Mouse (Mus musculus) megakaryocyte progenitor cell, adult 5-6 weeks (primary cell): ENCODE results near the gene Ttc6. TPM values are rescaled to one million over a fixed set of nuclear protein-coding genes. Genes with fewer than 3 reads are reported as not detected.
A peak's percentile ranks its signal among the peaks of the same experiment; 100 is the strongest.

Experiments used
- ATAC-seq: replicated peaks from 2 replicates; pipeline ENCODE4 v1.8.0; 2016; ENCODE audit warnings: mild to moderate bottlenecking, moderate TSS enrichment, inconsistent platforms; ENCODE audit not compliant: poor library complexity
- total RNA-seq, 2 experiments: library from RNA; stranded (forward) in 1 of 2; stranded (reverse) in 1 of 2; fragments of 157-497, 149-512 nt in 1 of 2; fragments of 200-1000 nt in 1 of 2; gene quantifications; 2 replicates each; pipeline versions ENCODE4 v1.2.3 to v1.2.4; 2015 to 2017

Gene Ttc6
- total RNA-seq, 2 experiments from 2014 or later, result not detected

DNA sequence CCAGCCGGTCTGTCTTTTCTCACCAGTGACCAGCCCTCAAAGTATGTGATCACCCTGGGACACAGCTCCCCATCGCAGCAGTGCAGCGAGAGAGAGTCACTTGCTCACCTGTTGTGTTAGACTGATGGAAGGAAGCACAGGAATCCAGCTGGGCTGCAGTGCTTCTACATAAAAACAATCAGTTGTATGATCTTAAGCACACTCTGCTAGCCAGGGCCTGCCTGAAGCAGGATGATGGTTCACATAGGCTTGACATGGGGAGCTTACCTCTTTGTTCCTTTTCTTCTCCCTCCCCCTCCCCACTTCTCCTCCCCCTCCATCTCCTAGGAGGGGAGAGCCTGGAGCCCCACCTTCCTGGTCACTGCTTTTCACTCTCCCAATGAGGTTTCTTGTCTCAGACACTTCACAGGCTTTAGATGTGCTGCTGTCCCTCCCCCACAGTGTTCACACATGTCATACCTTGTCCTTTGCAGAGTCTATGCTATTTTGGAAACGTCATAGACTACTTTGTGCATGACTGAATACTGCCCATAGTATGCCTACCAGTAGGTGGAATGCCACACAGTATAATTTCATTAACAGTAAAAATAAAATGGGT lies 60.2 kb downstream of the Ttc6 start:
- no peak for ATAC-seq

DNA sequence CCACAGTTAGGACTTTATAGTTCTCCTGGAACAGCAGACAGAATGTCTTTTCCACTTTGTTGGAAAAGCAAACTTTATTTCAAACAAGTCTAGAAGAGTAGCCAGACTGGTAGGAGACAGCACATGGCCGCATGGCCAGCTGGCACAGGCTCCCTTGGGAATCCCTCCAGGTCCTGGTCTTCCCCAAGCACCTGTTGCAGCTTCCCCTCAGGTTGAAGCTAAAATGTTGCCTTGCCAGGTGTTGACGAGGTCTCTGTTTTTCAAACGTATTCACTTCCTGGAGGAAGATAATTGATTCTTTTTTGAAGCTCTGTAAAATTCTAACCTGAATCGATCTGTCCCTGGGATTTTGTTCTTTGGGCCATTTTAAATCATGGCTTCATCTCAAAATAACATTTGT lies 86.1 kb downstream of the Ttc6 start:
- ATAC-seq, result no peak

DNA sequence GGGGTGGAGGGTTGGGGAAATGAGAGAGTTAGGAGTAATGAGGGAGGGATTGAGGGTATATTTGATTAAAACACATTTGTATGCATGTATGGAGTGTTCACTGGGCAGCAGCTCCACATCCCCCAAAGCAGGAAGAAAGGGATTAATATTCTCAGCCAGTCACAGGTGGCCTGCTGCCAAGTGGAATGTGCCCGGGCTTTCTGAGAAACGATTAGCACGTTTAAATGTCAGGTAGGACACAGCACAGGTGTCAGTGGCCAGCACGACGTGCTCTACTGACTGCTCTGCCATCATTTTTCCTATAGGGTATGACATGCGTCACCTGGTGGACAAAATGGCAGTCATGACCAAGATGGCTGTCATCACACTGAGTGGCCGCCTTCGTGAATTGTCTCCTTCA lies 86.8 kb downstream of the Ttc6 start:
- no peak for ATAC-seq

DNA sequence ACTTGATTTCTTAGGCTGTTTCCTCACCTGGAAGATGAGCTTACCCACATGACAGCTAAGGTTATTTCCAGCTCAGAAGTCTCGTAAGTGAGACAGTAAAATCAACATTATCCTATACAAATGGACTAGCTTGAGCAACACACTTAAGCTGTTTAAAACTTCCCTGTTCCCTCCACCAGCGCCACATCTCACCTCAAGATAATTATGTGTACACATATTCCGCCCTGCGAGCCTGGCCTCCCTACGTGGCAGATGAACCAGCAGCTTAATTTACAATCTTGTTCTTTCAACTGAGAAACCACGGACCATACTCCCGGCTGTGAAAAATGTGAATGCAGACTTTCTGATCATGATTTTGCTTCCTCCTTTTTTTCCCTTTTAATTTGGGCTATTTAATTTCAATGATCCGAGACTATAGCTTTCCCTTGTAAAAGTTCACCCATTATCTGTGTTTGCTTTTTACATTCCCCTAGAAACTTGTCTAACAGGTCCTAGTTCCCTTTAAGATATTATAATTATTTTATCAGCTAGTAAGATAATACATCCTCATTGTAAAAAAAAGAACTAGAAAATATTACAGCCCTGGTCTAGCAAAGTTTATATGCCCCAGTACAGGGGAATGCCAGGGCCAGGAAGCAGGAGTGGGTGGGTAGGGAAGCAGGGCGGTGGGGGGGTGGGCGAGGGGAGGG lies 99.2 kb downstream of the Ttc6 start:
- no peak for ATAC-seq

DNA sequence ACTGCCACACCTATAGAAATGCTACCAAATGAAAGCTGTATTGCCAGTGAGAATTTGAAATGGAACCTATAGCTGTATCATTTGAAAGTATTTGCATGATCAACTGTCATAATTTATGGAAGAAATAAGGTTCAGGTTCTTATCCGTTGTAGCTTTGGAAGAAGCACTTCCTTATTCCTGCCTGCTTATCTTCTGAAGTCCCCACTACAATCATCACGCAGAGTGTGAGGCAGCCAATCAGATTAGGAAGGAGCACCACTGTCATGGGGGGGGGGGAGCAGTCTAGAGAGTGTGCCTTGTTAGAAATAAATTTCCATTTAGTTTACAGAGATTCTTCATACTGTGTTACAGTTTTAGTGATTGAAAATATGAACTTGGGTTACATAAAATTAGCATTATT lies 108.5 kb downstream of the Ttc6 start:
- no peak for ATAC-seq

DNA sequence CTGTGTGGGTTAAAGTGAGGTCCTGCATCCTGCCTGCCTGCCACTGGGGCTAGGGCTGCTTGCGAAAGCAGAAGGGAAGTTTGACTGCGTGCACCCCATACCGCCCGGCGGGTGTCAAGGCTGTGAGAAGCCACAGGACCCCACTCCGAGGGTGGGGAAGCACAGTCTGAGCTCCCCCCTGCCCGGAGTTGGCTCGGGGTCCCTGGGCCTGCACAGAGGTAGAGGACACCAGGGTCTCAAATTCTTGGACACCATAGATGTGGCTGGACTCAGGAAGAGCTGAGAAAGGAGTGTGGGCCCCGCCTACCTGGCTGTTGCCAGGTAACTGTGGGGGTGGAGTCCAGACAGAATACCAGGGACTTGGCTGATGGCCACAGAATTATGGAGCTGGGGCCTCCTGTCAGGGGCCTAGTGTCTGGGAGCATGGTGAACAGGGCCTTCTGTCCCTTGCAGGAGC lies 121.1 kb downstream of the Ttc6 start:
- ATAC-seq, result peak; percentile 72

DNA sequence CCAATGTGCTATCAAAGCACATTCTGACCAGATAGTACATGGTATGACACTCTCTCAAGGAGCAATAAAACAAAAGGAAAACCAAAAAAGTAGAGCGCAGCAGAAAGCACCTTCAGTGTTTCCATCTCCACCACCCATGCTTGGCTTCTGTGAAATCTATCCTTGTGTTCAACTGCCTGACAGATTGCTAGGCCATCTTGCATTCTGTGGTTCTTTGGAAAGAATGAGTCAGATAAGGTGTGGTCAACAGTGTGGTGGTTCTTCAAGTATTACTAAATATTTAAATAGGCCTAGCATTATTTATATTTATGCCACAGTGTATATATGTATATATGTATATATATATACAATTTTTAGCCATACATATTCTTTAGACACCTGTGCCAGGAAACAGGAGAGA lies 146.1 kb downstream of the Ttc6 start:
- no peak for ATAC-seq

DNA sequence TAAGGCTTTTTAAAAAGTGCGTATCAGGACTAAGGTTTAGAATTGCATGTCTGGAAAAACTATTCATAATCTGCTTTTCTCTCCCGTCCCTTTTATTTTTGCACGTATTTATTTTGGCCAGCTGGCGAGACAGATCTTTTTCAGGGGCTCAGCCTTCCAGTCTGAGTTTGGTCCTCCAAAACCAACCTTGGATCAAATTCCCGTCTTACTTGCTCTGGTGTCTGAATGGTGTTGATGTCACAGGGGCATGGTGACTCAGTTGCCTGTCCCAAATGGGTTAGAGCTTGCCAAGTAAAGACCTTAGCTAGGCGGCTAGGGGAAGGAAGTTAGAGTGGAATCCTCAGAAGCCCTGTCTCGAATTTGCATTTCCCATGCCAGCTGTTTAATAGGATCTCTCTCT lies 200.8 kb downstream of the Ttc6 start:
- ATAC-seq, result no peak

DNA sequence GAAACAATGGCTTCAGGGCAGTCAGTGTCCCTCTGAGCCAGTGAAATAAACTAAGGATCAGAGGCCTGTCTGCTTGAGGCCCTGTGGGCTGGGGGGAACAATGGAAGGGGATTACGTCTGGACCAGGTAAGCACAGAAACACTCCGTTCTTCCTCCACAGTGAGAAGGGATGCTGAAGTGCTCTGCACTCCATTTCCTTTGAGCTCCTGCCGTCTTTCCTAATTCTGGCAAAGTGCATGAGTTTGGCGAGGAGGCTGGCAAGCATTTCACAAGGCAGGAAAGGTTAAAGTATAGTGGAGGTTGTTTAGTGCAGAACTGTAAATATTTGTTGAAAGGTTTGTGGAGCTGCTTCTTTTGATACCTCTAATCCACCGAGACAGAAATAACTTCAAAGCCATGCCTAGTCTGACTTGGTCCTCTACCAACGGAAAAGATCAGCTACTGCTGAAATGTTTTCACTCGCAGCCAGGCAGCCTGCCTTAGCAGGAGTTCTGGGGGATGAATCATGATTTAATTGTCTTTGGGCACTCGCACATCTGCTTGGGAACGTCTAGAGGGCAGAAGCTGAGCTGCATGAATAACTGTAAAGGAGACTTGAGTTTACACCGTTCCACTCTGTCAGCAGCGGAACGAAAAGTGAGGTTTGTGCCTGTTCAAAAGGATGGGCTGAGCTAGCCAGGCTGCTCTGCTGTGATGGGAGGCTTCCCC lies 212.5 kb downstream of the Ttc6 start:
- ATAC-seq, result no peak

DNA sequence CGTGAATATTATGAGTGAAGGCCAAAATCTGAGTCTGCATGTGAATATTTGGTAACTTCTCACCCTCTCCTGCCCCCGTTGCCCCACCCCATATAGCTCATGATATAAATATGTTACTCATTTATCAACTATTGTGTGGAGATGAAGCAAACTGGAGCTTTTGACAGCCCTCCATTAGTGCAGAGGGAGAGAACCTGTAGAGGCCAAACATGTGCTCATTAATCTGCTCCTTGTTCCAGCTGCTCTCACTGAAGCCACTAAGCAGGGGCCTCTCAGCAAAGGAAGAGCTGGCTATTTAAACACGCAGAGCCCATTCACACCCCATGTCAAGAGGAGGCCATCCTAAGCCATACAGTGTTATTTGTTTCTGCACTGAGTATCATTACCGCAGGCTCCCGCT lies 218.0 kb downstream of the Ttc6 start:
- ATAC-seq, result no peak

DNA sequence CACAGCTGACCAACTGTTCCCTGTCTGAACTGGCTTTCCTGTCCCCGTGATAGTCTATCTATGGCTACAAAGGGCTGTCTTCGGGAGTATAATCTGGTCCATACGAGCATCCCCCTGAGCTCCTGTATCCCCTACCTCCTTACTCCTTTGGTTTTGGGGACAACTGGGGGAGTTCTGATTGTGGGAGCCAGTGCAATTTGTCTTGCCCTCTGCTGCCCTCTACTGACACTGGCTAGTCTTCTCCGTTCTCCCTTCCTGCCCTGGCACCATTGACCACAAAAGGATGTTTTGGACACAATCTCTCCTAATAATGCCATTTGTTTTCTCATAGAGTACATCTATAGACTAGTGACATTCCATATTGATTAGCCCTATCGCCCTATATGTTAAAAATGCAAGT lies 223.6 kb downstream of the Ttc6 start:
- peak; percentile 73 for ATAC-seq

Other genes starting within 250 kb of the Ttc6 start
- gene Foxa1, start 17.2 kb upstream of the Ttc6 start, total RNA-seq (2015), result 0.47 TPM in 1 of 2 replicates, not detected in the other
- gene Foxa1, start 17.2 kb upstream of the Ttc6 start, total RNA-seq (2017), result not detected in 2 replicates